Mouse (Mus musculus): ENCODE data around the gene Cdkal1.

DNA sequence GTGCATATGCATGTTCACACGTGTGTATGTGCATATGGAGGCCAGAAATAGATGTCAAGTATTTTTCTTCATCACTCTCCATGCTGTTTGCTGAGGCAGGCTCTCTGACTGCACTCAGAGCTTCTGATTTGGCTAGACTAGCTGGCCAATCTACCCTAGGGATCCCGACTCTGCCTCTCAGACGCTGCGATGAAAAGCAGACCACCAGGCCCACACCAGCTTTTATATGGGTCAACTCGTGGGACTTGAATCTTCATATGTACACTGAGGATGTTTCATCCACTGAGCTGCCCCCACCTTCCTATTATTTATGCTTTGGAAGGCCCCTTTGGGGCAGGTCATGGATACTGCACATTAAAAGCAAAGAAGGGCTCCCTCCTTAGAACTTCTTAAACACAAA is 652.0 kb downstream of the Cdkal1 start:
- TF ChIP-seq CTCF (IDR thresholded peaks at IDR 0.05; ENCODE audit: borderline replicate concordance, extremely low read depth, insufficient read depth, insufficient read length): no peak
- TF ChIP-seq POLR2A (IDR thresholded peaks at IDR 0.05; ENCODE audit: borderline replicate concordance, extremely low read depth, insufficient read depth, insufficient read length, poor library complexity, severe bottlenecking): no peak

All from brain, embryonic 14.5 days (tissue).